Mouse (Mus musculus) heart, adult 2 months (tissue): ENCODE measurements around the gene Pla2g4b.

ENCODE experiments used
- CTCF ChIP-seq: fragments of 200-600 bp; IDR thresholded peaks from 2 replicates; pipeline ENCODE4 v1.8.1; 2022; ENCODE audit warnings: antibody characterized with exemption, mild to moderate bottlenecking, moderate library complexity
- EP300 ChIP-seq: fragments of 200-500 bp; IDR thresholded peaks from 2 replicates; pipeline ENCODE4 v1.6.1; 2011; ENCODE audit warnings: low read depth, low read length, control low read depth; ENCODE audit not compliant: insufficient read depth
- POLR2A ChIP-seq: fragments of 200-500 bp; IDR thresholded peaks from 2 replicates; pipeline ENCODE4 v1.6.1; 2011; ENCODE audit warnings: mild to moderate bottlenecking, low read depth, low read length, control low read depth; ENCODE audit not compliant: insufficient read depth

- TF ChIP-seq CTCF = no peak
- no peak for TF ChIP-seq EP300
- no peak for TF ChIP-seq POLR2A
Measured at GRCm38 (mm10) chr2:120015882-120016281, 17.3 kb upstream of the Pla2g4b start.
